Mouse (Mus musculus): ENCODE measurements around the gene Slc22a1.

- TF ChIP-seq TAL1 (conservative IDR thresholded peaks at IDR 0.05; ENCODE audit: low read depth, low read length) = no peak
- no peak for TF ChIP-seq CTCF (IDR thresholded peaks at IDR 0.05; ENCODE audit: low read depth, low read length)
- no peak for TF ChIP-seq POLR2AphosphoS5 (IDR thresholded peaks at IDR 0.05; ENCODE audit: insufficient replicate concordance, low read depth, low read length)
- no peak for TF ChIP-seq GATA1 (IDR thresholded peaks at IDR 0.05; ENCODE audit: borderline replicate concordance, low read length)
Observed at GRCm38 (mm10) chr17:12606634-12607033, 69.0 kb downstream of the Slc22a1 start.
